Mouse (Mus musculus): ENCODE measurements at regions not wholly inside any gene's neighbourhood (a gene's known extent, or its start where the extent isn't known, plus 50 kb on each side); places are given as distances from the start of the nearest gene placed in this dataset.

DNA sequence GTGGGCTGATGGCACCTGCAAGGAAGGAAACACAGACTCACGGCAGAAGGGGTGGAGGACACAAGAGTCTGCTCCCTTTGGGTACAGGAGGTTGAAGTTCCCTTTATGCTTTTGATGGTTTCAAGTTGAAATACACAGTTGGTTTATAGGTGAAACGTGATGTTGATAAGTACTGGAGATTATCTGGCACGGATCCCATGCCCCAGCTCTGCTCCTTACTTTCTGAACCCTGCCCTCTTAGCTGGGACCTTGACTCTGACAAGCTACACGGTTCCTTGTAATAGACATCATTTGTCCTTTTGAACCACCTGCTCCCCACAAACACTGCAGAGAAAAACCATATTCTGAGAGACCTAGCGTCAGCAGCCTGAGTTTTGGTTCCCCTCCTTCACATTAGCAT, 363.4 kb upstream of the Dynlrb2 start:
- intact Hi-C loops (cut with DNase I), result loop anchor here (10.0 kb wide), 1 partner anchor 737 kb away; no protein-coding TSS in a partner anchor

DNA sequence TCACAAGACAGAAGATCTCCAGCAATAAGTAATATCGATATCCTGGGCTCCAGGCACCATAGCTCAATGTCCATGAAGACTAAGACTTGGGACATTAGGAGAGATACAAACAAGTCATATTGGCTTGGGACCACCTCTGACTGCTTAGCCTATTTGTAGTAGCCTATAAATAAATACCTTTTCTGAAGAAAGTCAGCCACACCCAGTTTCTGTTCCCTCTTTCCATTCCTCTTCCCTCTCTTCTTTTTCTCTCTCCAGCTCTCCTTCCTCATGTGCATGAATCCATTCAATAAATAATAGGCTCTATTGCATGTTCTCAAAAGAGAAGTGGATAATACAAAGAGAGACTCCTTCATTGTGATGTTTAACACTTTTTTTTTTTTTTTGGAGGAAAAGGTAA, 364.8 kb upstream of the Dynlrb2 start:
- intact Hi-C loops (cut with DNase I), result loop anchor here (10.0 kb wide), 1 partner anchor 735 kb away; no protein-coding TSS in a partner anchor

DNA sequence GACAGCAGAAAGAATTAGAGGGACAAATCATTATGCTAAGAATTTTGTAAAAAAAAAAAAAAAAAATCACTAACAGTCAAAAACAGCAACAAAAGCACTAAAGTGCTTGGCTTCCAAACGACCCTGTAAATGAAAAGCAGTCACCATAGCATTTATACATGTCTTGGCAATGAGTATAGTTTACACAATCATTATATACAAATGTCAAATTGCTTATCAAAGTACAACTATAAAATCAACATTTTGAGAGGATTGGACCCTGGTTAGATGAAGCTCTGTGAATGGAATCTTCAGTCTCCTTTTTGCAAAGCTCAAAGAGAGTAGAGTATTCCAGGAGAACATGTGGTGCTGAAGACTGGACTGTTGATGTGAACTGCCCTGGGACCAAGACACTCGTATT, 367.0 kb upstream of the Dynlrb2 start:
- intact Hi-C loops (cut with DNase I), result no loop called here

DNA sequence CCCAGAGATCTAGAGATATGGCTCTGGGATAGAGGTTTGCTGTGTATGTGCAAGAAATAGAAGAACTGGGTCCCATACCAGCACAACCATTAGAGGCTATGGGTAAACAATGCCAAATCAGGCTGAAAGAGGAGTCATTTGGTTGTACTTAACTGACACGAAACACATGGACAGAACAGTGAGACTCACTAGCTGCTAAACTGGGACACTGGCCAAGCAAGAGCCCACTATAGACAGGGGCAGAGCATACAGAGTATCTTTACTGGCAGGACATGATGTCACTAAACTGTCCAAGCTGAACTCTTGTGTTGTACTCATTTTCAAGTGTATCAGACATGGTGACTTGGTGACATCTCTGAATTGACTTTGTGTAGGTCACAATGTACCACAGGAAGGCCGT, 371.3 kb upstream of the Dynlrb2 start:
- intact Hi-C loops (cut with DNase I), result no loop called here

DNA sequence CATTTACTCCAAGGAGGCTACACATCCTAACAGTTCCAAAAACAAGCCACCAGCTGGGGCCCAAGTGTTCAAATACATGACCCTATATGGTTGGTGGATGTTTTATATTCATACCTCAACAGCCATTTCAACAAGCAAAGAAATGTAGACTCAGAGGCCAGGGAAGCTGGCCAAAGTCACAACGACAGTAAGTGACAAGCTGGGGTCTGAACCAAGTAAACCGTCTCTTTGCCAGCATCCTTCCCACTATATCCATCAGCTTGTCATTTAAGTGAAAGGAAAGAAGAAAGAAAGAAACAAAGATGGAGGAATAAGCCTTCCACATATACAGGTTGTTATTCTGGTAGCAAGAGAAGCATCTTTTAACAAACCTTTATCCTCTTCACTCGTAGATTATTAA, 371.7 kb upstream of the Dynlrb2 start:
- intact Hi-C loops (cut with DNase I), result no loop called here

DNA sequence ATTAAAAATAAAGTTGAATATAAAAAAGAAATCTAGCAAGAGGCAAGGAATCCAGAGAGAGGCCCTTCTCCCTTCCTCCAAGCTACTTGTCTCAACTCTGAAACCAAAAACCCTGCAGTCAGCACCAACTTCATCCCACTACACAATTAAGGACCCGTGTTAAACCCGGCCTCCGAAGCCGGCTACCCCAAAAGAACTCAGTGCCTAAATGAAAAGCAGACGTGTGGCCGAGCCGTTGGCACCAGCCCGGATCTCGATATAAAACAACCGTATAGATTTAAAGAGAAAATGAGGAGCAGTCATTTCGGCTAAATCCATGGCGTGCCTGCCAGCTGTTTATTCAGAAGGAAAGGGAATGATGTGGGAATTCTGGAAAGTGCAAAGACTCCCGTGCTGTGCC, 384.7 kb upstream of the Dynlrb2 start:
- intact Hi-C loops (cut with DNase I), result no loop called here

DNA sequence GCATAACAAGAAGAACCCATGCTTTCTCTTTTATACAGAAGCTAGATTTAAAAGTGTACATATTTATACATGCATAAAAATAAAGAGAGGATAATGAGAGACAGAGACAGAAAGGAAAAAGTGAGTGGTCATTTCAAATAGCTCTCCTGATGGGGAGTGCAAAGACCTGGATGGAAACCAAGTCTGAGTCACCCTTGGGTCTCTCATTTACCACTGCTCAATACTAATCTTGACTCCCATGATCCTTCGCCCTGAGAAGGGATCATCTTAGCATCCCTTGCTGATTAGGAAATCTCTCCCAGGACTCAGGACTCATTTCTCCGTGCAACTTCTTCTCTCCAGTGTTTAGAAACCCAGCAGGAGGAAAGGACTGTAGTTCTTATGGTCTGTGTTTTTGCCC, 386.9 kb upstream of the Dynlrb2 start:
- intact Hi-C loops (cut with DNase I), result no loop called here

DNA sequence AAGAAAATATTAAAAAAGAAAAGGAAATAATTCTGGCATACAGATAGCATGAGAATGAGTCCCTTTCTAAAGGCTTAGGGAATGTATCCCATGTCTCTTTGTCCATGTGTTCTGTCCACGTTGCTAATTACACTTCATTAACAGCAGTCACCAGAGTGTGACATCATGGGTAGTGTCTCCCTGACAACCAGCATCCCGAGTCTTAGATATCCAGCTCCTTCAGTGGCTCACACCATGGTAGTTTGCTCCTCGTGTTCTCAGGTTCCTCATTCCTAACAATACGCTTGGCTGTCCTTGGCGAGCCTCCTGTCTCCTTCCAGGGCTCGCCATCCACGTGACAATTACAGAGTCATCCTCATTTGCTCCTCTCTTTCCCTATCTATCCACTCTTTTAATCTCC, 388.1 kb upstream of the Dynlrb2 start:
- intact Hi-C loops (cut with DNase I), result no loop called here

DNA sequence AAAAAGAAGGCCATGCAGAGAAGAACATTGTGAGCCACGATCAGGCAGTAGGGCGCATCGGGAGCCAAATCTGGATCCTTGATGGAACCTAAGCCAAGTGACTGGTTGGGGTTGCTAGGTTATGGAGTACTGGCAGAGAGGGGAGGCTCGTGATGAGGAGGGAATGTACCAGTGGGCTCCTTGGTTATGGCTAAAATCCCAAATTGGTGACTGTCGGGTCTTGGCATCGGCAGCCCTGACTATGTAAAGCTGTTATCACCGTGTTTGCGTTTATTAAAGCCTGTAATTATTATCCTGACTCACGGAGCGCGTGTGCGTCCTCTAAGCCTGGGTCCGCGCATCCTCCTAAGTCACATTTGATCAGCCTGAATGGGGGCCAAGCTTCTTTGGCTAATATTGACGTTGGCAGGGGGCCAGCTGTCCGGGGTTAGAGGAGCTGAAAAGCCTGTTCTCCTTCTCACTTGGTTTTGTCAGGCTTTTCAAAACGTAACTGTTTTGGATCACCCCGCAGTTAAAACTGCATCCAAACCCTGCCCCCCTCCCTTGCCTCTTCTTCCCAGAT, 388.9 kb upstream of the Dynlrb2 start:
- intact Hi-C loops (cut with DNase I), result no loop called here

DNA sequence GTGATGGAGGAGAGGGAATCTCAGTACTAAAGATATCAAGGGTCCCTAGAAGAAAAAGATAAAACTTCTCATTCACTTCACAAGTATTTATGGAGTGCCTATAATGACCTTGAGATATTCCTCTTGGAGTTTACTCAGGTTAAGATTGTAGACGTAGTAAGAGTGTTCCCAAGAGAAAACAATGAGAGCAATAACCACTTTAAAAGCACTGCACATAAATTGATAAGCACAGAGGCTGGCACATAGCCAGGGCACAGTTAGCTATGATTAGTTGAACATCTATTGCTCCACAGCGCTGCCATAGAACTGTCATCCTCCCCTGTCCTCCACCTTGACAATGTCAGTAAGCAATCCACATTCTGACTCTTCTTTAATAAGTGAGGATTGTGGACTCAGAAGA, 389.8 kb upstream of the Dynlrb2 start:
- intact Hi-C loops (cut with DNase I), result no loop called here

DNA sequence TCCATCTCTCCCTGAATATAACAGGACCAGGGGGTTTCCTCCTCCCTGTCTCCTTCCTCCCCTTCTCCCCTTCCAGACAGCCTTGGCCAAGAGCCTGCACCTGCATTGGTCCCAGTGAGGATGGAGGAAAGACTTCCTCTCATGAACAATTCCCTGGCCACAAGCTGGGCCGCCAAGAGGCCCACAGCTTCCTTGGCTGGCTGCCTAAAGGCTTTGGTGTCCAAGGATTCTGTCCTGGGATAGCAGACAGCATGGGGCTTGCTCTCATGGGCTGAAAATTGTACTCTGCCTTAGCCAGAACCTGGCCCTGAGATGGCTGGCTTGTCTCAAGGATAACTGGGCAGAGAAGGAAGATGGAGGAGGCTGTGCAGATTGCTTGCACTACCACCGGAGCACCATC, 390.3 kb upstream of the Dynlrb2 start:
- intact Hi-C loops (cut with DNase I), result no loop called here

DNA sequence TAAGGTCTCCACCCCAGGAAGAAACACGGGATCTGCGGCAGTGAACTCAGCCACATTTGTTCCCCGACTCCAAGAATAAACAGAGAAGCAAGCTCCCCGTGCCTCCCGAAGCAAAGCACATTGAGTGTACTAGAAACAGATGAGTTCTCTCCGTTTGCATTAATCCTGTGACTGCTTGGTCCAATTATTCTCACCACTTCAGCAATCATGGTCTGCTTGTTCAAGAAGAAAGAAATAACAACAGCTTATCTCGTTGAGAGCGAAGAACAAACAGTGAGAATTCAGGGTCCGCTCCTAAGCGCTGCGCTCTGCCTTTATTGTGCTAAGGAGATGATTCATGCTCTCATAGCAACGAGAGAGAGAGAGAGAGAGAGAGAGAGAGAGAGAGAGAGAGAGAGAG, 393.6 kb upstream of the Dynlrb2 start:
- intact Hi-C loops (cut with DNase I), result no loop called here

DNA sequence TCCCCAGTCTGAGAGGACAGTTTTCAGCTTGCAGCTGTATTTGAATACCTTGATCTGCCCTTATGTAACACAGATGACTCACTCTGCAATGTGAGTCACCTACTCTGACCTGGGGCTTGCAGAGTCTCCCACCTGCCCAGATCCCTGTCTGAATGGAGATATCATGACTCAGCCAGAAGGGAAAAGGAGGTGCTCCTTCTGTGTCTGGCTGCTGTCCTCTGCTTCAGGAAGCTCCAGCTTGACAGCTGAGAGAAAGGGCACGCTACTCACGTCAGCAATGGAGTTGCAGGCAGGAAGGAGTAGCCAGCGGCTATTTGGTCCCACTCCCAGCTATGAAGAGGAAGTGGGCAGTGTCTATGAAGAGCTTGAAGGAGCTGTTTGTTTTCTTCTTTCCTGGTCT, 389.1 kb upstream of the Maf start:
- intact Hi-C loops (cut with DNase I), result no loop called here

DNA sequence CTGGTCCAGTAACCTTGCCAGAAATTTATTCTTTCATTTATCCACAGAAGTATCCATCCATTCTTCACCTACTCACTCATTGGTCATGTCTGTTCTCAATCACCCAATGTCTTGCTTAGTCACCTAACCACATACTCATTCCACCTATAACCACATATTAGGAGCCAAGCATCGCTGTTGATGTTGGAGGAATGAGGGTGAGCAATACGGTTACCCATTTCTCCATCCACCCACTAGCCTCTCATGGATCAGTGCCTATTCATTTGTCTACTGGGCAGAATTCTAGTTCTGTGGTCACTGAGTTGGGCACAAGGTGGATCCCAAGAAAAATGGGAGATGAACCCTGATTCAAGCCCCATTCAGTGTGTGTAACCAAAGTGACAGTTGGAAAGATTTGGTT, 375.6 kb upstream of the Maf start:
- intact Hi-C loops (cut with DNase I), result no loop called here

DNA sequence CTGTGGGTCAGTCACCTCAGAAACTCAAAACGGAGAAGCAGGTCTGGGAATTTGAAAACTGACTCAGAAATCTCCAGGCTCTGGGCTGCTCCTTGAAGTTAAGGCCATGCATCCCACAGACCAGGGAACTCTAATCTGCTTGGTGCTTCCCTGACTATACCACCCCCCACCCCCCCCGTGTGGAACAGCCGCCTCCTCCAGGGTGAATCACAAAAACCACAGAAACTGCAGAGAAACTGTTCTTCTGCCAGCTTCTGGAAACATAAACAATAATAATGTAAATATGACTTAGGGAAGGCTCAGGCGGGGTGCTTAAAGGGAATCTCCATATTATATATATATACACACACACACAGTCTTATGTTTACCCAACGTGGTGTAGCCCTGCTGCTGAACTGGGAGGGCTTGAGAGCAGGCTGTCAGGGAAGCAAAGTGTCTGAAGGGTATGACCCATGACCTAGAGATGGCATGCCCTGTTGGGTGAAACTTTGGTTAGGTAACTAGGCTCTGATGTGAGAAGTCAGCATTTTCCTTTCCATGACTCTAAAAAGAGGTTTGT, 371.3 kb upstream of the Maf start:
- intact Hi-C loops (cut with DNase I), result no loop called here

DNA sequence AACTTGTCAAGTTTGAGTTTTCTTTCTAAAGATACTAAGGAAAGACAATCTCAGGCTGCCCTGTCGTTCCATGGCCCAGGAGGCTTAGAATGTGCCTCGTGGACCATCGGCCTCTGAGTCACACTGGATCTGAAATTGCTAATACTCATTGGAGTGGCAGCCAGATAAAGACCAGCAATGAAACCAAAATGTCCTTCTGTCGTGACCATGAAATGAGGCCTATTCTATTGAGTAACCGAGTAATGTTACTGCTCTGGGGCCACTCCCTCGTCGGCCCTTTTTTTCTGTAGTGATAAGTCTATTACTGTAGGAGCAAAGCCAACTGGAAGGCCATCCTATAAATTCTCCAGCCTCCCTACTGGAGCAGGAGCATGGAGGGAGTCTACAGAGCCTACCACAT, 363.9 kb upstream of the Maf start:
- intact Hi-C loops (cut with DNase I), result no loop called here

DNA sequence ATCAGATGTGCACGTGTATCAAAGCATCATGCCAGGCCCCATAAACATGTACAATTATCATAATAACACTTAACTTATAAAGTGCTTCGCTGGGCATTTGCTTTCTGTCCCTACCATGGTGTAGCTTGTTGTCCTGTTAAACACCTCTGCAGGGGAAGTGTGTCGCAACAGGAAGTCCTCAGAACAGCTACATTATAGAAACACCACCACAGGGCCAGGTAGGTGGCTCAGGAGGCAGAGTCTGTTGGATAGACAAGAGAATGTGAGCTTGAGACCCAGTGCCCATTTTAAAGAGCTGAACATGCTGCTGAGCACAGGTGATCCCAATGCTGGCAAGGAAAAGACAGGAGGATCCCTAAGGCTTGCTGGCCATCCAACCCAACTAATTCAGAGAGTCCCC, 361.9 kb upstream of the Maf start:
- intact Hi-C loops (cut with DNase I), result no loop called here

DNA sequence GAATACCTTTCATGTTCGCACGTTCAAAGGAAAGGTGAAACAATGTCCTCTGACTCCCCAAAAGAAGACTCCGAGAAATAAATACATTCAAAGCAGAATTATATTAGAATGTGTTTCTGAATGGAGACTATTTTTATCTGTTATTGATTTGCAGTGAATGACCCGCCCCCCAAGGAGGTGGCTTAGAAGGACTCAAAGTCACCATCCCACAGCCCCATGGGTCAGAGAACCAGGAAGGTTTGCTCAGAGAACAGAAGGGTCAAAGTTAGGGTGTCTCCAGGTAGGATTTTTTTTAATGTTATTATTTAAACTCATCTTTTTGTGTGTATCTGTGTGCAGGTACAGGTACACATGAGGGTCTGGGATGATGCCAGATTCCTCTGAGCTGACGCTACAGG, 360.4 kb upstream of the Maf start:
- intact Hi-C loops (cut with DNase I), result no loop called here

DNA sequence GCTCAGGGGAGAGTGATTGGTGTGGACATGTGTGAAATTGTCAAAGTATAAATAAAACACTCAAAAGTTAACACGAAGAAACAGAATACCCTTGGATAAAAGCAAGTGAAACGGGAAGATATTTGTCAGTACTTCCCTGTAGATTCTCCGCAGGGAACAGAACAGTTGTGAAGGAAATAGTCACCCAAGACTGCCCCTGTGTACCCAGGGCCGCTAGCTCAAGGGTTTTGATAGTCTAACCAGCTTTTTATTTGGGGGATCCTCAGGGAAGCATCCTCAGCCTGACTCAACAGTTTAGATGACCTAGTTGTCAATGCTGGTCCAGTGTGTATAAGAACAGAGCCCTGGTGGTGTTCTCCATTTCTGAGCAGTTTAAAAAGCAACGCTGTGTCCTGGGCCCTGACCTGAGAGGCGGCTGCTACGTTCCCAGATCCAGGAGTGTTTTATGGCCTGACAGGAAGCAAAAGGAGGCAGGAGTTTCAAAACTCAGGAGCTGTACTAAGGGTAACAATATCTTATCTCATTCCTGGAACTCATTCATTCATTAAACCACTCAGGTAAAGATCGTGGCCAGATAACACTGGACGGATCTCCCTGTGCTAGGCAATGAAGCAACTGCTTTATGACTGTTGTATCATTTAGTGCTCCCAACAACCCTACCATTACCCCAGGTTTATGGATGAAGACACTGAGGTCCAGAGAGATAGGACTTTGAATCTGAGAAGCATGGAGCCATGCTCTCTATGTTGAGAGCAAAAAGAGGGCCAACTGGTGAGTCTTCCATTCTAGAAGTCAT, 359.8 kb upstream of the Maf start:
- intact Hi-C loops (cut with DNase I), result no loop called here

DNA sequence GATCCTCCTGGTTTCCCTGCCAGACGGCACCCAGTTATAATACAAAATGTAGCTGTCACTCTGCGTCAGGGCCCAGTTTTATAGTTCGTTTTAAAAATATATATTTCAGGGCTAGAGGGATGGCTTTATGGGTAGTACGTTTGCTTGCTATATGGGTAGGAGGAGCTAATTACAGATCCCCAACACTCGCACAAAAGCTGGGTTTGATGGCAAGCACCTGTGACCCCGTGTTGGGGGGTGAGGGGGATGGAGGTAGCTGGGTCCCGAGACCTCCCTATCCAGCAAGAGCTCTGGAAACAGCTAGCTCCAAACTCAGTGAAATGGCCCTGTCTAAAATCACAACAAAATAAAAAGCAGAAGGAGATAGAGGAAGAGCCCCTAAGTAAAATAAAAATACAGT, 358.3 kb upstream of the Maf start:
- intact Hi-C loops (cut with DNase I), result no loop called here

DNA sequence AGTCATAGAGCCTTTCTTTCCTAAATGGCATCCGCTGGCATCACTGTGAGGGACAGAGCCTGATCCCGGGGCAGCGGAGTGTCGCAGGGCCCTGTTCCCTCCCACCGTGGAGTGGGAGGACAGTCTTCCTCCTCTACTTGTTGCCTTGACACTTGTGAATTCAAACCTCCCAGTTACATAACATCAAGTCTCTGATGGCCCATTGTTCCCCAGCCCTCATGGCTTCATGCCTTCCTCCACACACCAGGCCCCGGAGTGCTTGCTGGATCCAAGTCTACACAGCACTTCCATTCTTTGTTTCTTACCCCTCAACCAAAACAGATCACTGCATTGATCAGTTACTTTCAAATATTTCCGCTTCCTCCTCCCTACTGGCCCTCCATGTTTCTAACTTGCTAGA, 357.7 kb upstream of the Maf start:
- intact Hi-C loops (cut with DNase I), result no loop called here

DNA sequence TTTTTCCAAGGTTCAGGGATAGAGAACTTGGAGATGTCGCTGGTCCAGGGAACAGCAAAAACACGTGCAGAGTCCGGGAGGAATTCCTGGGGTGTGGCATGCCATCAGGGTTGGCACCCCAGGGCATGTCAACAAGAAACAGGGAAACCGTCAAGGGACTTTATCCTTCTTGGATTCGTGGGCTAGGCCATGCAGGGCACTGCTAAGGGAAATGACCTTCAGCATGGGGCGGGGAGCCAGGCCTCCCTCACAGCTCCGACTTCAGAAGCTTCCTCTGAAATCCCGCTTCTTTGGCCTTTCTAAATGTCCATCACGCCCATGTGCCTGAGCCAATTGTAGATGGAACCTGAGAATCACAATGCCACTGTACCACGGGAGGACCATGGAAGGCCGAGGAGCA, 357.0 kb upstream of the Maf start:
- intact Hi-C loops (cut with DNase I), result no loop called here

DNA sequence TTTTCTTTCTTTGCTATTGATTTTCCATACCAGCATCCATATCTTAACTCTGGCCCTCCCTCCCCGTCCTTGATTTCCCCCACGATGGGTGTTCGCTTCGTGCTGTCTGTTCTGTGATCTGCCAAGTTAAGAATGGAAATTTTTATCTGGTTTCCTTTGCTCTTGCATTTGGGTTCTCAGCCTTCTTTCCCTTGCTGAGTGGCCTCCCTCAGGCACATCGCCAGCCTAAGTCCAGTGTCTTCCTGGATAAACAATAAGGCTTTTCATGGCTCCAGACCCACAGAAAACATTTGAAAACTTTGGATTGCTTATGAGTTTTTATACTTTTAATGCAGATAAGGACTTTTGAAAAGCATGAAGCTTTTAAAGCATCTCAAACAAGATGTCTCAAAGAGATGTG, 355.9 kb upstream of the Maf start:
- intact Hi-C loops (cut with DNase I), result no loop called here
